Mouse (Mus musculus) lung, postnatal 0 days (tissue): ENCODE results near the gene Tpgs1.

Source experiments
- CTCF ChIP-seq: IDR thresholded peaks from 2 replicates; pipeline ENCODE4 v1.5.1; 2016; ENCODE audit warnings: antibody characterized with exemption, mild to moderate bottlenecking
- EP300 ChIP-seq: IDR thresholded peaks from 2 replicates; pipeline ENCODE4 v1.6.1; 2016; ENCODE audit warnings: antibody characterized with exemption, mild to moderate bottlenecking, control low read depth

DNA sequence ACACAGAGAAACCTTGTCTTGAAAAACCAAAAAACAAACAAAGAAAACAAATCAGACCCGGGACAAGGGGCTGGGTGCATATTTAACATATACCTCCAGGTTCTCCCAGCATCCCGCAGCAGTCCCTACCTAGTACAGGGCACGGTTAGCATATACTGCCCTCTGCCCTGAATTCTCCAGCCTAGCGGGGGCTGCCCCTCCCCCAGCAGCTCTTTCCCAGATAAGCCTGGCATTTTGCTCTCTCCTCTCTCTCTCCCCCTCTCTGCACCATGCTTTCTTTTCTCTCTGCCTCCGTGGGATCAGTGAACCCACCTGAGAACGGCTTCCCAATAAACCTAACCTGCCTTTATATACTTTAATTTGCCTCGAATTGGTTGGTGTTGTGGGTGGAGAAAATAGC is 31.5 kb downstream of the Tpgs1 start:
- TF ChIP-seq CTCF (no peak), EP300 (no peak)
